Mouse (Mus musculus) left cerebral cortex, adult 9 months (tissue): ENCODE measurements around the gene Cntnap1.

ENCODE experiments used
- DNase-seq, 2 experiments: peaks; one replicate each; pipeline ENCODE4 v3.0.0; 2022; ENCODE audit warnings: low spot score in 2 of 2

The Cntnap1 gene

DNA sequence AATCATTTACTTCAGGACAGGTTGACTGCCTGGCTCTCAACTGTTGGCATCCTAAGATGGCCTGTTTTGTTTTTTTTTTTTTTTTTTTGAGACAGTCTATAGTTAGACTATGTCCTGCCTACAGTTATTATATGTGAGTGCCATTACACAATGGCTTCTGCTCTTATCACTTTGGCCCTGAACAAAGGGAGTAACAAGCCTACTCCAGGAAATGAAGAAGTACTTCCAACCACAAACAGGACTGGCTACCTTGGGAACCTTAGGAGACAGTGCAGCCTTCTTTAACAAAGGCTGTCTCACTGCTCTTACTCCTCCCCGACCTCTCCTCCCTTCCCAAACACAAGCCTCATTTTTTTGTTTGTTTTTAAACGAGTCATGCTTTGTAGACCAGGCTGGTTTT is 50.5 kb downstream of the Cntnap1 start:
- no peak for DNase-seq

DNA sequence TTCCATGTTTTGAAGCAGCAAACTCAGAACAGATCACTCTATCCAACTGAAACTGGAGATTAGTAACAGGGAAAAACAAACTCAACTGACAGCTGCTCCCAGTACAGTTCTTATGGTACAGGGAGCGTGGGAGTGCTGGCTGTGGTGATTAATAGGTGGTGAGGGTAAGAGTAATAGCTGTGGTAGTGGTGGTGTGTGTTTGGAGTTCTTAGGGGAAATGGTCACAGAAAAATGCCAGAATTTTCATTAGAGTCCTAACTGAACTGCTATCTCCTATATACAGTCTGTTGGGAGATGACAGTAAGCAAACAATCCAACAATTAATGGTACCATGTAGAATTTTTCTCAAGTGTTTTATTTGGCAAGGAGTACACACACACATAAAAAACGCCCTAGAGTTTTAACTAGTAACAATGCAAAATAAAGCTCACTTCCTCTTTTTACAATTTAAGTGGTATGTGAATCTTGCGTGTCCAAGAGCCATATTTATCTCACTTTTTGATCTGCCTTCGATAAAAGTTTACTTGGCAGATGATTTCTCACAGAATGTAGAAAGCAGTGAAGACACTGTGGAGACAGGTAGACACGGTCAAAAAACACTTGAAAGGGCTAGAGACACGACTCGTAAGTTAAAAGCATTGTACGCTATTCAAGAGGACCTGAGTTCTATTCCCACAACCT is 51.1 kb downstream of the Cntnap1 start:
- DNase-seq = no peak

DNA sequence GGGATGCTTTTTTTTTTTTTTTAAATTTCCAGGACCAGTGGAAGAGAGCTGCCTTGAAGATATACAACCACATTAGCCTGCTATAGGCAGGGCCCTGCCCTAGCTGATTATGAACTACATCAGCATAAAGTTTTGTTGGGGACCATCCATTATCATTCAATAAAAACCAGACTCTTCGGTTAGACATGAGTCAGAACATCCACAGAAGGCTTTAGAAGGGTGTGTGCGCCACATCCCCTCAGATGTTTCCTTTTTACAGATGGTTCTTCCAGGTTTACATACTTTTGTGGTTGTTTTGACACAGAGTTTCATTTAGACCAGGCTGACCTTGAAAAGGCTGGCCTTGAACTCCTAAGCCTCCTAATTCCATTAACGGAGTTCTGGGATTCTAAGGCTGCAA is 54.0 kb downstream of the Cntnap1 start:
- DNase-seq = no peak

DNA sequence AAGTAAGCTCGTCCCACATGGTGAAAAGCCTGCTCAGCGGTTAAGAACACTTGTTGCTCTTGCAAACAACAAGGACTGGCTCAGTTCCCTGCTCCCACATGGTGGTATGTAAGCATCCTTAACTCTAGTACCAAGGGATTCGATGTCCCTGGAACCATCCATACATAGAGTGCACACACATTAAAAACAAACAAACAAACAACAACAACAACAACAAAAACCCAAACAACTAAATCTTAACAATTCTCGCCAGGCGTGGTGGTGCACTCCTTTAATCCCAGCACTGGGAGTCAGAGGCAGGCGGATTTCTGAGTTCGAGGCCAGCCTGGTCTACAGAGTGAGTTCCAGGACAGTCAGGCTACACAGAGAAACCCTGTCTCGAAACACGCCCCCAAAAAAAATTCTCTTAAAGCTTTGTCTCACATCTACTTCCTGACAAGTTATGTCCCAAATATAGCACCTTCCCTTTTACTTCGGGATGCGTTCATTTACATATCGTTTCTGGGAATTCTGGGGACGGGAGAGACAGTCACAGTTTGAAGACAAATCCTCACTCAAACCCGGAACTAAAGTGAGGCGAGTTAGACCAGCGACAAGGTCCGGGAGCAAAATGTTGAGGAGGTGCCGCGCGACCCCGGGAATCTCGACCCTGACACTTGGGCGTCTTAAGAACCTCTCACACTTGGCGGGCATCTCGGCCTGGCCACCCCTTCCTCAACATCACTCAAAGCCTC is 55.2 kb downstream of the Cntnap1 start:
- DNase-seq = no peak

DNA sequence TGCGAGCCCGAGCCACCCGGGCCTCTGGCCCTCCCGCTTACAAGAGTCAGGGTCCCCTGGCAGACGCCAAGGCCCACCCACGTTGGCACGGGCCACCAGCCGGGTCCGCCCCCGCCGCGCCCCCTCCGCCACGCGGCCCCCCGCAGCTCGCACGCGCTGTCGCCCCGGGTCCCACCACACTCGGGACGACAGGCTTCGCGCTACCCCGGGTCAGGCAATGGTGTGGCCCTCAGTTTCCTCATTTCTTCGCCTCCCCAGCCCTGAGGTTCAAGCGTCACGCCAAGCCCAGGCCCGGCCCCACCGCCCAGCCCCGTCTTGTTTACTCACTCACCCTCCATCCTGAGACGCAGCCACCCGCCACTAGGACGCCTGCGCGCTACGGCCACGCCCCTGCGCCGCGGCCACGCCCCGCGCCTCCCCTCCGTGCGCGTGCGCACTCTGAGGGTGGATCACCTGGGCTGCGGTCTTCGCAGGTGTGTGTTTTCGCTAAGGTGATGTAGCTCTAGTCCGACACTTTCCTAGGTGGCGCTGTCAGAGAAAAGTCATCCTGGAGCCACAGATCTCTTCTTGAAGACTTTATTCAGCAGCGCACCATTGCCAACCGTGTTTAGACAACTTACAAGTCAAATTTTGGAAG is 55.9 kb downstream of the Cntnap1 start, which contains the start of gene Ezh1:
Ezh1 (minus strand) TSS at position 399 of the 637 bp plus-strand sequence.
- peak; percentile 56 to 92 for DNase-seq

DNA sequence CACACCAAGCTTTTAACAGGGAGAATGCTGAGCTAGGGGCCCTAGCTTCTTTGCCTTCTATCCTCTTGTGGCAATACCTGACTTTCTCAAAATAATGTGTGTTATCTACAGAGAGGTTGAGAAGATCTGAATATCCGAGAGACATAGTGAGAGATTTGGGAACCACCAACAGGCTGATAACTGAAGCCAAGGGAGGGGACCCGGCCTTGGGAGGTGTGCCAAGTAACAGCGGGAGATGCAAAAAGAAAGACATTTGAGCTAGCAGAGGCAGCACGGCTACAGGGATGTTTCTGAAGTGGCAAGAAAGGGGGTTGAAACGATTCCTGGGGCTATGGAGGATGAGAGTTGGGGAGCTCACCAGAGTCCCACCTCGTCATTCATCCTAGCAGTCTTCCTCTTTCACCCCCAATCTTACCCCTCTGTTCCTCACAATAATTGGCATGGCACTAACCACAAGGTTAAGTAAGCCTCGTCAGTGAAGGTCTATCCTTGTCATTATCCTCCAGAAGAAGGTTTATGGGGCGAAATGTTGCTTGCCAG is 59.1 kb downstream of the Cntnap1 start:
- DNase-seq = no peak

DNA sequence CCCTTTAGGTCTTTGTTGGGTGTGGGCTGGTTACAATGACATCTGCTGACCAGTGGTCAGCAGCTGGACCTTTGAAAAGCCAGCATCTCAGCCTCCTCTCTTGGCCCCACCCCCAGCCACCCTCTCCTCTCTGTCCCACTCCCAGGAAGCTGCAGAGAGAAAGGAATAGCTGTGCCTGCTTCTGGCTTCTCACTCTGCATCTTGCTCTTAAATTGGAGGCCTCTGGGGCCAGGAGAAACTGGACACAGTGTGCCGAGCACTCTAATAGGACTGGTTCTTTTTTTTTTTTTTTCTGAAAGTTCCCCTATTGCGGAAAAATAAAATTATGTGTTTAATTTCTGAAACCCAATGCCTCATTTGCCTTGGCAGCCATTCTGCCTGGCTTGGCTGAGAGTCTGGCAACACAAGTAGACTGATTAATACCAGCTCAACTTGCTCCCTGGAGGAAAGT is 59.8 kb downstream of the Cntnap1 start:
- no peak for DNase-seq

DNA sequence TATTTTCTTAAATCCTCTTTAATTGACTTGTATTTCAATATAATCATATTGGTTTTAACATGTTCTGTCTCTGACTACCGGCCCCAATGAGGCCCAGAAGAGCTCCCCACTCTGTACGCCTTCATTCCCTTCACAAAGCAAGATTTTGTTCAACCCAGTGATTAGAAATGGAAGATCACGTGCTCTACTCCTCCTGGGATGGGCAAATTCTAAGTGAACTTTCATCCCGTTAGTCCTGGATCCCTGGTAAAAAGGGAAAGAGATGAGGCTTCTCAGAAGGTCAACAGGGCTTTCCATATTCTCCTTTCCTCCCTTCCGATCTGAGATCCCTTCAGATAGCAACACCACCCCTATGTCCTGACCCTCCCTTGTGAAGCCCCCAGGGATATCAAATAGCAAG is 60.2 kb downstream of the Cntnap1 start:
- DNase-seq = no peak

DNA sequence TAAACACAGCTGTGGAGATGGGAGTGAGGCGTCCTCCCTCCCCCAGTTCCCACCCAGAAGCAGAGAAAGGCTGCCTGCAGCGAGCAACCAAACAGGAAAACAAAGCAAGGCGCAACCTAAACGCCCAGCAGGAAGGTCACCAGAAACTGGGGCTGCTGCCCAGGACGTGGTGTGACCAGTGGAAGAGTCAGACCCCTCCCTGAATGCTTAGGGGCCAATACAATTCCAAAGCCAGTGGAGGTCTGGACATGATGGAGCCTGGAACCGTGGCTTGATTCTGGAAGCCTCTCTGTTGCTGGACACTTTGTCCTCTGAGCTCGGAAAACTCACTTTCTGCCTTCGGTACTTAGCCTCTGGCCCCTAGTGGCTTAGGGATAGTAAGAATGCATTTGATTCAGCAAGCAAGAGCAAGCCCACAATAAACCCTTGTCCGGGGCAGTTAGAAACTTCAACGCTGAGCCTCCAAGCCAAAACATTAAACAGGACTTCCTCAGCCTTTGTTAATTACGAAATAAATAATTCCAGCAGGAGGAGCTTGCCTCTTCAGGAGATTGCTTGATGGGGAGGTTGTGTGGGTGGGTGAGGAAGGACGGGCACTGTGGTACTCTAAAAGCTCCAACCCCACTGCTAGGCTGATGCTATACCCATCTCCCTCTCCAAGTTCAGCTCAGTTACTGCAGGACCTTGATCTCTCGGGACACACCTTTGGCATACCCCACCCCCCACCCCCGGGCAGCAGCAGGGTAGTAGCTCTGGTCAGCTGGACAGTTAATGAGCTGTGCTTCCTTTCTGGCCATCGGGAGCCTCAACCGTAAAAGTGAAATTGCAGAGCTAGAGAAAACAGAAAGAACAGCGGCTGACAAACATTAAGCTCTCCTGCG is 60.9 kb downstream of the Cntnap1 start:
- DNase-seq = no peak

DNA sequence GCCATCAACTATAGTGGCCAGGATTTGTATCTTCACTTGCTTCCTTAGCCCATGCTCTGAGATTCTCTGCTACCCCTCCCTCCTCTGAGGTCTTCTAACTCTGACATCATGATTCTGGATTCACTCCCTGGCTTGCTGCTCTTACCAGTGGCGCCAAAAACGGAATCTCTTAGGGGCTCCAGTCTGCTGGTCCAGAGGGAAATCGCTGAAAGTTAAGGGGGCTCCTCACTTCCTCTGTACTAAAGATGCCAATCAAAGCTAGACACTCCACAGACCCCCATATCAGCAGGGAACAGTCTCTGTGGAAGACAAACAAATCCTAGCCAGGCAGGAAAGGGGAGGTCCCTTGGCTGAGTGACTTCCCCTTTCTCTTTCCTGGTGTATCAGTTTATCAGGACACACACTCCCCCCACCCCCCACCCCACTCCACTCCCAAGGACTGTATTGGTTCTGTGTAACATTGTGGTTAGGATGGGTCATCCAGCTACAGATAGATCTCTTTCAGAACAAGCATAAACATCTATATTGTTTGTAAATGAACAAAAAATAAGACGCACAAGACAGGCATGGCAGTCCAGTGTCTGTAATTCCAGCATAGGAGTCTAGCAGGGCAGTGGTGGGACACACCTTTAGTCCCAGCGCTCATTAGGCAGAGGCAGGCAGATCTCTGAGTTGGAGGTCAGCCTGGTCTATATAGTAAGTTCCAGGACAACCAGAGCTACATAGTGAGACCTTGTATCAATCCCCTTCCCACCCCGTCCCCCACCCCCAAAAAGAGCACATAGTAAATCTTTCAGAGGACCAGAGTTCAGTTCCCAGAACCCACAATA is 61.9 kb downstream of the Cntnap1 start:
- no peak for DNase-seq

DNA sequence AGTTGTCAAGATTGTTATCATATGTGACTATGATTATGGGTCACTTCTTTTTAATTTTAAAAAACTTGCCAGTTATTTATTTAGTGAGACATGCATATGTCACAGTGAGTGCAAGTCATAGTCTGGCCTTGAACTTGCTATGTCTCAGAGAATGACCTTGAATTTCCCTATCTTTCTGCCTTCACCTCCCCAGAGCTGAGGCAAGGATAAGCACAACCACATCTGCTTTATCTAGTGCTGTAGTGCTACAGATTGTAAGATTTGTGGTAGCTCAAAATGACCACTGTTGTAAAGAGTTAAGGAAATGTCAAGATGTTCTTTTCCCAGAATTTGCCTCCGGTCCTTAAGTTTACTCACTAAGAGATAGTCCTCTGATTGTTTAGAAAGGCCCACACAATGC is 62.9 kb downstream of the Cntnap1 start:
- no peak for DNase-seq

DNA sequence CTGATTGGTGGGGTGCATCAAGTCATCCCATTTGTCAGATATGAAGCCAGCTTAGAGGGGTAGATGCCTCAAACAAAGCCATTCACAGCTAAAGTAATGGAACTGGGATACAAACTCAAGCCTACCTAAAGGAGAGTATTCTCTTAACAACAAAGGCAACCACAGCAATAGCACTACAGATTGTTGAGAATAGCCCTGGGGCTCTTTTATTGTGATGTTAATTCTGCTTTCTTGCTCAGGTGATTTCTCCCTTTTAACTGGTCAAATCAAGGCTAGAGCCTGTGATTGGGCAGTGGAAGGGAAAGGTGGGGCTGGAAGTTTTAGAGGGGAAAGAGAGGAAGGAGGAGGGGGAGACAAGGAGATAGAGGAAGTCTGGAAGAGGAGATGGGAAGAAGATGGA is 63.8 kb downstream of the Cntnap1 start:
- no peak for DNase-seq

DNA sequence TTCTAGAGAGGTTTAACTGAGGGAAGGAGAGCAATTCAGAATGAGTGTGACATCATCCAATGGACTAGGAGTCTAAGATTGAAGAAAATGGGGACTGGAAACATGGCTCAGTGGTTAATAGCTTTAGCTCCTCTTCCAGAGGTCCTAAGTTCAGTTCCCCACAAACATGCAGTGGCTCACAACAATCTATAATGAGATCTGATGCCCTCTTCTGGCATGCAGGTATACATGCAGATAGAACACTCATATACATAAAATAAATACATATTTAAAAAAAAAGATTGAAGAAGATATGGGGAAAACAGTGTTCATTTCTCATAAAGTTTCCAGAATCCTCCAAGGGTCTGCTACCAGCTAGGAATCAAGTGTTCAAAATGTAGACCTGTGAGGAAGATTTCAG is 65.1 kb downstream of the Cntnap1 start:
- no peak for DNase-seq

DNA sequence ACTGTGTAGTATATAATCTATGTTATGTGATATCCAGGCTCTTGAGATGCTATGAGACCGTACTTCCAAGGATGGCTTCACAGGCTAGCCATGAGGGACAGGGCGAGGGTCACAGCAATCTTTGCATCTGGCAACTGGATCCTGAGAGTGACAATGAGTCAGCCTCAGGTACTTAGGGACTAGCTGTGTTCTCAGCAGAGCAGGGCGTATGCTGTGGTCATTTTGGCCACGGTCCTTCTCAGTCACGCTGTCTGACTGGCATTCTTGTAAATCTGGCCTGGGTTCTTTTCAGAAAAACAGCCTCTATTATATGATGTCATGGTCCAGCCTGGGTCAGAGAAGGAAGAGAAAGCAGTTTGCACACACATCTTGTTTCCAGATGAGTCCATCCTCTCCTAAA is 66.5 kb downstream of the Cntnap1 start:
- no peak for DNase-seq

DNA sequence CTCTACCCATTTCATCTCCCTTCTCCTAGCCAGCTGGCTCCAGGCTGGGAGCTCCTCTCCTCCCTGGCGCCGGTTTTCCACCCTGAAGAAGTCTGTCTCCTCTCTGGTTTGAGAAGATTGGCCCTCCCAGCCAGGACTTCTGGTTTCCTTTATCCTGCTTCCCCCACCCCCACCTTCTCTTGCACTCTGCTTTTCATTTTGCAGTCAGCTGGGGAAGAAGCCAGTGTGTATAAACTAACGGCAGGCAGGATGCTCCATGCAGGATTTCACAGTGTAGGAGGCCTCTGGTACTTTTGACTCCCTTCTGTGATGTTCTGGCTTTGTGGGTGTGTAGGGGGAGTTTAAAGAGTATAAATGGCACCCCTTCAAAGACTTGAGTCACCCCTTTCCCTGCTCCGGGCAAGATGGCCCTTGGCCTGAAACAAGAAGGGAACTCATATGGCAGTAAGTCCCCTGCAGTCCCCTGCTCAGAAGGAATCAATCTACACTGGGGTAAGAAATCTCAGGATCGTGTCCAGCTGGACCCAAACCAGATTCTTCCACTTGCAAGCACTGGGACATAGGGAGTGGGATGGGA is 67.8 kb downstream of the Cntnap1 start:
- DNase-seq = peak in 1 of 2 experiments; percentile 32
